Mouse (Mus musculus) urinary bladder, postnatal 10 days (tissue): ENCODE results near the gene Umodl1.

ENCODE experiments used
- DNase-seq: peaks from one replicate; pipeline ENCODE4 v3.0.0; 2022; ENCODE audit warnings: low spot score

Umodl1 gene

DNA sequence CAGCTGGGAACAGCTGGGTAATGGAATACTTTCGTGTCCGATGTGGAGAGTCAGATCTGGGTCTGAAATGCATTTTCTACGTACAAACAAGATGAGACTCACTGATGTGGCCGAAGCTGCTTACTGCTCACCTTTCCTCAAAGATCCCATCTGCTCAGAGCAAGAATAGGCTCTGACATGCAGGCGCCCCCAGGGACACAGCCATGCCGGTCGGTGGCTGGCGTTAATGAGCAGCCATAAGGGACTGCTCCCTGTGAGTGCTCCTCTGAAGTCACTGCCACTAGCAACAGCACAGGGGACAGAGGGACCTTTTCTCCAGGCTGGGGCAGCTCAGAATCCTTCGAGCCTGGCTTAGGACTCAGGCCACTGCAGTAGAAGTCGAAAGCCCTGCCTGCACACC is at the start of gene Umodl1:
TSS of gene Umodl1 (plus strand) at position 301 of the 400 bp plus-strand sequence.
- no peak for DNase-seq

DNA sequence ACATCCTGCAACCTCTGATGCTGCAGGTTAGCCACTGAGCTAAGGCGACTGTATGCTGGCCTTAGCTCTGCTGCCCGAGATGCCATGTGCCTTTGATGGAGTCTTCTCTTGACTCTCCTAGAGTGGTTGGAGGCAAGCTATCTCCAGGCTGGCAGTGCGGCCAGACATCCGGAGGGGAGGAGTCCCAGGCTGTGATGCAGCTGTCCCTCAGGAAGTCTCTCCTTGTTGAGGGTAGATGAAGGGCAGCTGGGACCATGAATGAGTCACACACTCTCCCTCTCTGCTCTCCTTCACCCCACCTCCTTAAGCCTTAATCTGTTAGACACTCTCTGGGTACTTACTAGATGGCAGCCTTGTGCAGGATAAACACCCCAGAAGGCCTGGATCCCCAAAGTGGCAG is 46.9 kb upstream of the Umodl1 start:
- DNase-seq: no peak

GRCm38 (mm10) chr17:30910866-30911731 is 43.3 kb upstream of the Umodl1 start:
- DNase-seq: no peak

- no peak for DNase-seq
Observed at GRCm38 (mm10) chr17:30911732-30912088, 42.7 kb upstream of the Umodl1 start.

GRCm38 (mm10) chr17:30912536-30912935 is 41.9 kb upstream of the Umodl1 start:
- DNase-seq: no peak

GRCm38 (mm10) chr17:30914264-30914663 is 40.2 kb upstream of the Umodl1 start:
- DNase-seq: no peak

DNA sequence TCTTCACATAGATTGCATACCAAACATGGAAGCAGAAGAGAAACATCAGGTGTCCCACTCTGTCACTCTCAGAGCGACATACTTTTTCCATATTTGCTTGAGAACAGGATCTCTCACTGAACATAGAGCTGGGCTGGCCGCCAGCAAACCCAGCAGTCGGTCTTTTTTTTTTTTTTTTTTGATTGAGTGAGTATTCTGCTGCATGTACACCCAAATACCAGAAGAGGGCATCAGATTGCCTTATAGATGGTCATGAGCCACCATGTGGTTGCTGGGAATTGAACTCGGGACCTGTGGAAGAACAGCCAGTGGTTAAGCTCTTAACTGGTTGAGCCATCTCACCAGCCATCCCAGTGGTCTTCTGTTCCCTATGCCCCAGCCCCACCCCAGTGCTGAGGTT is 30.9 kb upstream of the Umodl1 start:
- no peak for DNase-seq

DNA sequence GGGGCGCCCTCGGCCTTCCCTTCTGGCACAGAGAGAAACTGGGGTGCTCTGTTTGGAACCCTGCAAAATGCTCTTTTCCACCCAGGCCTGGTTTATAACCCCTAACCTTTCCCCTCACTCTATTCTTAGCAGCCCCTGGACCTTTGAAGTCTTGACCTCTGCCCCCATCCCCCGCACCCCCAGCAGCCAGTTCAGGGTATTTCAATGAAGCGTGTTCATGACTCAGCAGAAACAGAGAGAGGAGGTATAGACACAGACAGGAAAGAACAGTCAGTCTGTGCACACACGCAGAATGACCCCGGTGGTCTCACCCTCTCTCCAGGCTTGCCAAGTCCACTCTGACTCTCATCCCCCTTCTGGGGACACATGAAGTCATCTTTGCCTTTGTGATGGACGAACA is 23.6 kb upstream of the Umodl1 start:
- no peak for DNase-seq

DNA sequence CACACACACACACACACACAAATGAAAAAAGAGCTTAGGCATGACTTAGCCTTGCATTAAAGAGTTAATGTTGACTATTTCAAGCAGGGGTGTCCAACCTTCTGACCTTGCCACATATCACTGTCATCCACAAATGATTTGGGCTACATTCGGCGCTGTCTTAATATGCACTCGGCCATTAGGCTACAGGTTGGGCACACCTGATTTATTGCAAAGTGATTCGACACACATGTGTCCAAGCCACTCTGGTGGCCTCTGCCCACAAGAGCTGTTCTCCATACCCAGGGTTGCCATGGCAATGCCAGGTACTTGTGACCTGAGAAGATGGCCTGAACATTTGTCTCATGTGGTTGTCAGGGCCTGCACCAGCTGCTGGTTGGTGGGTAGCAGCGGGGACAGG is 21.6 kb upstream of the Umodl1 start:
- no peak for DNase-seq

DNA sequence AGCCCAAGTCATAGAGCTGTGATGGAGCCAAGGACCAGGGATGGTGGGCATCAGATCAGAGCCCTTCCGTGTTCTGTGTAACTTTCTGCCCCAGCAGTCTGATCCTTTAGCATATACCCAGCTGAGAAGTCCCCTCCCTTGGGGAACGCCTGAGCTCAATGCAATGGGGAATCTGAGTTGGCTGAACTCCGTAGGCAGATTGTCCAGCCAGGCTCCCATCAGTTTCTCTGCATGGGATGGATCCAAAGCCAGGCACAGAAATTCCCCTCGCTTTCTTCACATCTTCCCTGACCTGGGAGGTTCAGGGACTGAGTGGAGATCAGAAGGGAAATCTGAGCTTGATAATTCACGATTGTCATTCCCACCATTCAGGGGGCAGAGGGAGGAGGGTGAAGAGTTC is 19.1 kb upstream of the Umodl1 start:
- DNase-seq: no peak

DNA sequence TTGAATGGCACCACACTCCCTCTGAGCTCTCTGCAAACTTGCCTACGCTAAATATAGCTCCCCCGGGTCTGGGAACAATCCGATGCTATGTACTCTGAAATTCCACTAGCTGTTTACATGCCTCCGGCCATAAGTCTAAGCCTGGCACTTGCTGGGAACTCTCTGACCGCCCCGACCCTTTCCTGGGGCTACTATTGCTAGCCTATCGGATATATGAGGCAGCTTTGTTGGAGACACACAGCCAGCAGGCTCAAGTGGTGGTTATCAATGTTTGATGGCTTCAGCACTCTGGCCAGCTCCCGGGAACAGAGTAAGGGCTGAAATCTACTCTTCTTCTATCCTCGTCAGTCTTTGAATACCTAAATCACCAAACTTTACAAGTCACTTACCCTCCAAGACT is 15.9 kb upstream of the Umodl1 start:
- no peak for DNase-seq

GRCm38 (mm10) chr17:30948382-30948781 is 6.1 kb upstream of the Umodl1 start:
- no peak for DNase-seq

- no peak for DNase-seq
Observed at GRCm38 (mm10) chr17:30950780-30951179, 3.7 kb upstream of the Umodl1 start.

GRCm38 (mm10) chr17:30951600-30951999 is 2.8 kb upstream of the Umodl1 start:
- DNase-seq: no peak

- DNase-seq: no peak
Observed at GRCm38 (mm10) chr17:30961936-30962592, 7.6 kb downstream of the Umodl1 start.

DNA sequence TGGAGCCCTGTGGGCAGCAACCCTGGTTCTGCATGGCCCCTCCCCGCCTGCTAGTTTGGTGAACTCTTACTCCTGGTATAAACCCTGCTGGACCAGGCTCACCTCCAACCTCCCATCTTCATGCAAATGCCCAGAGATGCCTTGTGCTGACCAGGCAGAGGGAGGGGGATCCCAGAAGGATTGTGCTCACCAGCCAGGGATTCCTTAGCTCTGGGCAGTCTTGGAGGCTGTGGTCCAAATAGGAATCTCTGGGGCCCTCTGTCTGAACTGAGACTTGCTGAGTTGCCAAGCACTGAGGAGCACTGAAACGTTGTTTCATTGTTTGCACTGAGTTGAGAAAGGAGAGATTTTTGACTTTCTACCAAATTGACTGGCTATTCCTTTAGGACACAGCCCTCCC is 8.4 kb downstream of the Umodl1 start:
- no peak for DNase-seq

DNA sequence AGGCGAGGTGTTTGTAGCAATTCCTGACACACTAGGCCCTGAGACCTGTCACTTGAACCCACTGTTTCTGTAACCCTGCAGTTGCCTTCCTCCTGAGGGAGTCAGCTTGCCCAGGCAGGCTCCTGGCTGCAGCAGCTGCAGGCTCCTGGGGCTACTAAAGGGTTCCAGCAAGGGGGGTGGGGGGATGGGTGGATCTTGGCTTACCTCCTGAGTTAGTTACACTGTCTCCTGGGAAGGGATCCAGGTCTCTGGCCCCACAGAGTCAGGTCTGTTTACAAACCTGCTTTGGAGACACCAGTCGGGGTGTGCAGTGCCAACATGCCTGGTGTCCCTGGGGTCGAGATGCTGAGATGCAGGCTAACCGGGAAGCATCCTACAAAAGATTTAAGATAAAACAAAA is 15.5 kb downstream of the Umodl1 start:
- no peak for DNase-seq

GRCm38 (mm10) chr17:30971877-30972276 is 17.4 kb downstream of the Umodl1 start:
- DNase-seq: no peak

- DNase-seq: no peak
Observed at GRCm38 (mm10) chr17:30973332-30973731, 18.9 kb downstream of the Umodl1 start.

- DNase-seq: no peak
Observed at GRCm38 (mm10) chr17:30977290-30977689, 22.9 kb downstream of the Umodl1 start.

- DNase-seq: no peak
Observed at GRCm38 (mm10) chr17:30978556-30978955, 24.1 kb downstream of the Umodl1 start.

DNA sequence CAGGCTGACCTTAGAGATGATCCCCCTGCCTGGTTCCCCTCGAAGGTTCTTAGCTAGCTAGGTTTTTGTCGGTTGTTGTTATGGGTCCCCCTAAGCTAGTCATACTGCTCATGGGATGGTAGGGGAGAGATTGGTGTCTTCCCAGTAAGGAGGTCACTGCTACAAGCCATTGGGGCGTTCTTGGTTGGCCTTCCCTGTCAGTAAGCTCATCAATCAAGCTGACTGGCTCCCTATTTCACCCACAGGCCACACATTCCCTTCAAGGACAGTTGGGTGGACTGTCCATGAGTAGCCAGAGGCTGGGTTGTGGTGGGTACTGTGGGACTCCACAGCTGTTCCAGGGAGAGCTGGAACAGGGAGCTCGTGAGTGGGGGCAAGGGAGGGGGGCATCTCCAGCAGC is 29.1 kb downstream of the Umodl1 start:
- DNase-seq: no peak

DNA sequence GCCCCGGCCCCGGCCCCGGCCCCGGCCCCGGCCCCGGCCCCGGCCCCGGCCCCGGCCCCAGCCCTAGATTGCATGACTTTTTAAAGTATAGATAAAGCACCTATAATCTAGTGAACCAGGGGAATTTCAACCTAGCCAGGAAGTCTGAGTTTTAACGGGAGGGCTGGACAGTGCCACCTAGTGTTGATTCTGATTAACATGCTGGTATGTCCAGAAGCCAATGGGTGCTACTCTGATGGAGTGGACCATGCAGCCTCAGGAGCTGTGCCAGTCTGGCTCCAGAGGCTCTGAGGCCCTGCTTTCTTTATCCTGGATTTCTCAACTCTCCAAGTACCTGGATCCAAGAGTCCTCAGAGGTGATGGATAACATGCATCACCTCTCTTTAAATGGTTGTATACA is 35.8 kb downstream of the Umodl1 start:
- no peak for DNase-seq

DNA sequence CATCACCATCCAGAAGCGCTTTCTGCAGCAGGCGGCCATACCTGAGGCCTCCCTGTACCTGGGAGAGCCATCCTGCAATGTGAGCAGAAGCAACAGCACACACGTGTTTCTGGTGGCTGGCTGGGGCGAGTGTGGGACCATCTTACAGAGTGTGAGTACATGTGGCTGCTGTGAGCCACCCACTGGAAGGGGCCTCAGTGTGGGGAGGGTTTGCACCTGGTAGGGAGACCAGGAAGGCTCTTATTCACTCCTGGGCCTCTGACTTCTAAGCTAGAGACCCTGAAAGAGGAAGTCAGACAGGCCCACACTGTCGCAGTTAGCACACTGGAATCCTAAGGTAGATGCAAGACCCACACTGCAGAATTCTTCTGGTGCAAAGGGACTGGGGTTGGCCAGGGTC is 41.9 kb downstream of the Umodl1 start:
- no peak for DNase-seq
